25 mouse cellular contexts compared by ENCODE assay signal in genomic region chr13:82106032-82106431, GRCm38 (mm10).
DNase-seq lines count a peak whose midpoint lies in the region; ATAC-seq and TF ChIP-seq lines count a peak whose summit lies in the region.
"Had no signal": no experiment of that assay in that cellular context is flagged by ENCODE, and none has a peak within 500 bp of the region (broad histone marks: within the 10 kb centered on the region; RNA-seq: fewer than 3 reads in every experiment).

No protein-coding gene starts in this region.

- no peak for TF ChIP-seq CTCF in hindbrain, postnatal 0 days (IDR thresholded peaks at IDR 0.05; ENCODE audit: low read depth)

- no peak overlapping the region for H3K9ac ChIP-seq in hindbrain, embryonic 13.5 days
- no peak overlapping the region for H3K9ac ChIP-seq in hindbrain, embryonic 12.5 days
- no peak overlapping the region for H3K9ac ChIP-seq in hindbrain, postnatal 0 days (replicated peaks; ENCODE audit: low read length)
- no peak overlapping the region for H3K9ac ChIP-seq in neural tube, embryonic 13.5 days
- H3K9ac ChIP-seq: embryonic facial prominence, embryonic 12.5 days; embryonic facial prominence, embryonic 15.5 days; forebrain, postnatal 0 days; heart, embryonic 12.5 days; heart, embryonic 15.5 days had no signal

- H3K4me1 ChIP-seq in hindbrain, embryonic 13.5 days (replicated peaks) = no peaks in the 10 kb centered on the region
- no peaks in the 10 kb centered on the region for H3K4me1 ChIP-seq in hindbrain, embryonic 12.5 days
- H3K4me1 ChIP-seq in hindbrain, postnatal 0 days (ENCODE audit: insufficient read depth, low read length) = no peaks in the 10 kb centered on the region
- no peaks in the 10 kb centered on the region for H3K4me1 ChIP-seq in hindbrain, embryonic 10.5 days (replicated peaks)
- H3K4me1 ChIP-seq in neural tube, embryonic 13.5 days (replicated peaks) = no peaks in the 10 kb centered on the region
- H3K4me1 ChIP-seq: embryonic facial prominence, embryonic 12.5 days; embryonic facial prominence, embryonic 15.5 days; heart, embryonic 12.5 days; heart, embryonic 15.5 days had no signal

- no peak overlapping the region for H3K4me3 ChIP-seq in hindbrain, embryonic 13.5 days
- H3K4me3 ChIP-seq in hindbrain, embryonic 12.5 days = no peak overlapping the region
- no peak overlapping the region for H3K4me3 ChIP-seq in hindbrain, postnatal 0 days (ENCODE audit: low read length)
- no peak overlapping the region for H3K4me3 ChIP-seq in hindbrain, embryonic 10.5 days
- no peak overlapping the region for H3K4me3 ChIP-seq in neural tube, embryonic 13.5 days
- H3K4me3 ChIP-seq: embryonic facial prominence, embryonic 12.5 days; embryonic facial prominence, embryonic 15.5 days; heart, embryonic 12.5 days; heart, embryonic 15.5 days had no signal

- 67% methylated on average over 2 of the region's 2 CpGs for WGBS in hindbrain, embryonic 13.5 days
- 73% methylated on average over 2 of the region's 2 CpGs for WGBS in hindbrain, embryonic 12.5 days
- 62% methylated on average over 2 of the region's 2 CpGs for WGBS in hindbrain, postnatal 0 days
- WGBS in hindbrain, embryonic 10.5 days = 85% methylated on average over 2 of the region's 2 CpGs
- 54% methylated on average over 2 of the region's 2 CpGs for WGBS in neural tube, embryonic 13.5 days

- H3K4me2 ChIP-seq in hindbrain, embryonic 13.5 days = no peak overlapping the region
- H3K4me2 ChIP-seq in hindbrain, embryonic 12.5 days (replicated peaks) = no peak overlapping the region
- H3K4me2 ChIP-seq in hindbrain, postnatal 0 days (ENCODE audit: low read depth, low read length) = no peak overlapping the region
- no peak overlapping the region for H3K4me2 ChIP-seq in neural tube, embryonic 13.5 days
- H3K4me2 ChIP-seq: embryonic facial prominence, embryonic 12.5 days; embryonic facial prominence, embryonic 15.5 days; heart, embryonic 12.5 days; heart, embryonic 15.5 days had no signal

- no peaks in the 10 kb centered on the region for H3K27me3 ChIP-seq in hindbrain, embryonic 13.5 days
- no peaks in the 10 kb centered on the region for H3K27me3 ChIP-seq in hindbrain, embryonic 12.5 days
- H3K27me3 ChIP-seq in hindbrain, postnatal 0 days (ENCODE audit: insufficient read depth, low read length) = no peaks in the 10 kb centered on the region
- no peaks in the 10 kb centered on the region for H3K27me3 ChIP-seq in hindbrain, embryonic 10.5 days (ENCODE audit: insufficient read depth, poor library complexity, severe bottlenecking)
- H3K27me3 ChIP-seq in neural tube, embryonic 13.5 days = no peaks in the 10 kb centered on the region
- H3K27me3 ChIP-seq: embryonic facial prominence, embryonic 12.5 days; embryonic facial prominence, embryonic 15.5 days; heart, embryonic 12.5 days; heart, embryonic 15.5 days; Patski had no signal

- DNase-seq in hindbrain, postnatal 0 days (ENCODE audit: low spot score) = peak; percentile 31
- no peak for DNase-seq in hindbrain, embryonic 10.5 days (ENCODE audit: low spot score)
- no peak for DNase-seq in neural tube, embryonic 10.5 days (ENCODE audit: extremely low spot score, low spot score)
- DNase-seq in layer of hippocampus, postnatal 25 days (ENCODE audit: extremely low spot score in 1 of 2, low spot score in 1 of 2) = no peak
- DNase-seq: adrenal gland, postnatal 10 days; adrenal gland, postnatal 36 days; cerebellum, adult 11 months; cerebellum, adult 2 months; cerebellum, adult 9-11 months; cerebellum, postnatal 25 days; forebrain, postnatal 0 days; gastrocnemius, postnatal 25 days; heart, adult 18-20 months; heart, postnatal 10 days; heart, postnatal 36 days had no signal

- no peaks in the 10 kb centered on the region for H3K36me3 ChIP-seq in hindbrain, embryonic 13.5 days
- no peaks in the 10 kb centered on the region for H3K36me3 ChIP-seq in hindbrain, embryonic 12.5 days
- H3K36me3 ChIP-seq in hindbrain, postnatal 0 days (ENCODE audit: insufficient read depth, low read length) = no peaks in the 10 kb centered on the region
- no peaks in the 10 kb centered on the region for H3K36me3 ChIP-seq in hindbrain, embryonic 10.5 days
- H3K36me3 ChIP-seq in neural tube, embryonic 13.5 days = no peaks in the 10 kb centered on the region
- H3K36me3 ChIP-seq: embryonic facial prominence, embryonic 12.5 days; embryonic facial prominence, embryonic 15.5 days; heart, embryonic 12.5 days; heart, embryonic 15.5 days had no signal

- H3K27ac ChIP-seq in hindbrain, embryonic 13.5 days = no peak overlapping the region
- H3K27ac ChIP-seq in hindbrain, embryonic 12.5 days = no peak overlapping the region
- H3K27ac ChIP-seq in hindbrain, postnatal 0 days = no peak overlapping the region
- H3K27ac ChIP-seq in hindbrain, embryonic 10.5 days = no peak overlapping the region
- no peak overlapping the region for H3K27ac ChIP-seq in neural tube, embryonic 13.5 days (replicated peaks)
- H3K27ac ChIP-seq: embryonic facial prominence, embryonic 12.5 days; embryonic facial prominence, embryonic 15.5 days; heart, embryonic 15.5 days had no signal

- H3K9me3 ChIP-seq in hindbrain, embryonic 13.5 days = no peaks in the 10 kb centered on the region
- no peaks in the 10 kb centered on the region for H3K9me3 ChIP-seq in hindbrain, embryonic 12.5 days (replicated peaks)
- no peaks in the 10 kb centered on the region for H3K9me3 ChIP-seq in hindbrain, postnatal 0 days (ENCODE audit: low read length)
- H3K9me3 ChIP-seq in hindbrain, embryonic 10.5 days = no peaks in the 10 kb centered on the region
- H3K9me3 ChIP-seq in neural tube, embryonic 13.5 days = no peaks in the 10 kb centered on the region
- H3K9me3 ChIP-seq: embryonic facial prominence, embryonic 12.5 days; embryonic facial prominence, embryonic 15.5 days; heart, embryonic 12.5 days; heart, embryonic 15.5 days had no signal

- peak; percentile 49; the same call in 1 of the 2 replicates for ATAC-seq in hindbrain, embryonic 13.5 days (ENCODE audit: low FRiP score)
- ATAC-seq in hindbrain, embryonic 12.5 days (ENCODE audit: low FRiP score) = no peak
- ATAC-seq in hindbrain, postnatal 0 days = no peak
- ATAC-seq in neural tube, embryonic 13.5 days (ENCODE audit: low read depth) = peak; percentile 40; the same call in 1 of the 2 replicates
- ATAC-seq in frontal cortex, adult (ENCODE audit: low TSS enrichment) = no peak
- ATAC-seq: forebrain, embryonic 14.5 days; forebrain, postnatal 0 days; Patski had no signal

Comparison
In these comparisons a context has a peak if more than half of its experiments do, and no peak if none do; other contexts are left out.
1. ATAC-seq: peak in hindbrain, embryonic 13.5 days (single experiment) and neural tube, embryonic 13.5 days (single experiment); none in hindbrain, embryonic 12.5 days (single experiment), hindbrain, postnatal 0 days (single experiment) and frontal cortex, adult (single experiment).